Mouse (Mus musculus): ENCODE results near the gene Krt14.

GRCm38 (mm10) chr11:100164392-100164791, 43.0 kb downstream of the Krt14 start:
- TF ChIP-seq GATA1 (IDR thresholded peaks at IDR 0.05; ENCODE audit: low read length) (no peak), TAL1 (IDR thresholded peaks at IDR 0.05; ENCODE audit: low read length) (no peak)
